Mouse (Mus musculus) left cerebral cortex, postnatal 25 days (tissue): ENCODE data around the gene Kcnab1. TPM values are rescaled to one million over a fixed set of nuclear protein-coding genes. Genes with fewer than 3 reads are reported as not detected.

ENCODE experiments used
- DNase-seq, 2 experiments: peaks; one replicate each; pipeline ENCODE4 v3.0.0; 2022; ENCODE audit warnings: low spot score in 2 of 2, mixed read lengths in 1 of 2
- intact Hi-C: fragments of 180-260 bp; cut with DNase I; formaldehyde crosslinking; loops from one replicate; pipeline ENCODE4 v1.15.1; 2025
- total RNA-seq, 2 experiments: library from RNA; stranded (reverse); gene quantifications; 2 replicates each; pipeline ENCODE4 v1.2.3; 2021

The Kcnab1 gene
- total RNA-seq, 2 experiments from 2014 or later: 82.8 to 106 TPM

- intact Hi-C loops: no loop called here
- DNase-seq: no peak
Measured at GRCm38 (mm10) chr3:65355479-65355878, 246.3 kb downstream of the Kcnab1 start.

- DNase-seq: no peak
- intact Hi-C loops: no loop called here
Measured at GRCm38 (mm10) chr3:65358275-65358674, 249.1 kb downstream of the Kcnab1 start.

GRCm38 (mm10) chr3:65358841-65359240, 249.7 kb downstream of the Kcnab1 start:
- no peak for DNase-seq
- intact Hi-C loops: no loop called here

GRCm38 (mm10) chr3:65360163-65360969, 251.2 kb downstream of the Kcnab1 start:
- no peak for DNase-seq
- intact Hi-C loops: no loop called here

GRCm38 (mm10) chr3:65363438-65363837, 254.3 kb downstream of the Kcnab1 start:
- intact Hi-C loops: no loop called here
- DNase-seq: no peak

- intact Hi-C loops: no loop called here
- no peak for DNase-seq
Measured at GRCm38 (mm10) chr3:65365184-65365583, 256.0 kb downstream of the Kcnab1 start.

GRCm38 (mm10) chr3:65365921-65366710, 256.9 kb downstream of the Kcnab1 start:
- intact Hi-C loops: no loop called here
- DNase-seq: no peak

- DNase-seq: no peak
- intact Hi-C loops: no loop called here
Measured at GRCm38 (mm10) chr3:65367944-65368343, 258.8 kb downstream of the Kcnab1 start.

GRCm38 (mm10) chr3:65372552-65372951, 263.4 kb downstream of the Kcnab1 start:
- no peak for DNase-seq
- intact Hi-C loops: no loop called here

- no peak for DNase-seq
- intact Hi-C loops: no loop called here
Measured at GRCm38 (mm10) chr3:65373594-65374182, 264.5 kb downstream of the Kcnab1 start.

- DNase-seq: no peak
- intact Hi-C loops: no loop called here
Measured at GRCm38 (mm10) chr3:65374729-65375128, 265.5 kb downstream of the Kcnab1 start.

GRCm38 (mm10) chr3:65378724-65379123, 269.5 kb downstream of the Kcnab1 start:
- intact Hi-C loops: no loop called here
- DNase-seq: no peak

GRCm38 (mm10) chr3:65379884-65380539, 270.8 kb downstream of the Kcnab1 start:
- intact Hi-C loops: no loop called here
- peak in 1 of 2 experiments; percentile 30 for DNase-seq

GRCm38 (mm10) chr3:65381094-65381493, 271.9 kb downstream of the Kcnab1 start:
- intact Hi-C loops: no loop called here
- DNase-seq: no peak

GRCm38 (mm10) chr3:65384431-65384830, 275.2 kb downstream of the Kcnab1 start:
- no peak for DNase-seq
- intact Hi-C loops: no loop called here

- intact Hi-C loops: no loop called here
- DNase-seq: no peak
Measured at GRCm38 (mm10) chr3:65385771-65386170, 276.6 kb downstream of the Kcnab1 start.

GRCm38 (mm10) chr3:65391222-65391783, 282.1 kb downstream of the Kcnab1 start:
- intact Hi-C loops: loop anchor here (2.0 to 5.0 kb wide), 4 partner anchors 46 to 541 kb away; no protein-coding TSS in a partner anchor
- no peak for DNase-seq

GRCm38 (mm10) chr3:65391784-65392420, 282.7 kb downstream of the Kcnab1 start:
- intact Hi-C loops: loop anchor here (2.0 to 5.0 kb wide), 5 partner anchors 45 to 540 kb away; partner anchors contain the start of gene Tiparp
- no peak for DNase-seq

GRCm38 (mm10) chr3:65392421-65392817, 283.2 kb downstream of the Kcnab1 start, which contains the start of gene Ssr3:
Gene Ssr3, minus strand, starts transcription at chr3:65392623.
- intact Hi-C loops: loop anchor here (2.0 to 5.0 kb wide), 4 partner anchors 45 to 540 kb away; partner anchors contain the start of gene Tiparp
- peak; percentile 98 to 99 for DNase-seq
